Mouse (Mus musculus) forebrain, embryonic 16.5 days (tissue): ENCODE results near the gene Gngt2. TPM values are rescaled to one million over a fixed set of nuclear protein-coding genes. Genes with fewer than 3 reads are reported as not detected.
"Not testable (repeated sequence)": the region's sequence is repeated elsewhere in the genome, so short reads cannot be mapped to it uniquely, and the experiment has no call there.

ENCODE experiments used
- ATAC-seq: fragments of 200-750 bp; cut with Nextera tagmentation; 2 replicates; pipeline ENCODE4 v1.8.0; 2017; ENCODE audit warnings: mild to moderate bottlenecking, moderate library complexity
- H3K27ac ChIP-seq: fragments of 300-500 bp; sonication (generic); 2 replicates; pipeline ENCODE4 v1.5.1; 2014; ENCODE audit warnings: low read length, control low read depth
- H3K27me3 ChIP-seq: fragments of 300-500 bp; sonication (generic); replicated peaks from 2 replicates; pipeline ENCODE4 v1.6.1; 2014; ENCODE audit warnings: low read length; ENCODE audit not compliant: control insufficient read depth, insufficient read depth
- H3K36me3 ChIP-seq: fragments of 300-500 bp; sonication (generic); 2 replicates; pipeline ENCODE4 v1.6.1; 2014; ENCODE audit not compliant: control insufficient read depth, insufficient read depth
- H3K4me1 ChIP-seq: fragments of 300-500 bp; sonication (generic); replicated peaks from 2 replicates; pipeline ENCODE4 v1.6.1; 2014; ENCODE audit warnings: low read length; ENCODE audit not compliant: control insufficient read depth, insufficient read depth
- H3K4me2 ChIP-seq: fragments of 300-500 bp; sonication (generic); 2 replicates; pipeline ENCODE4 v1.6.1; 2014; ENCODE audit warnings: mild to moderate bottlenecking, low read length, control low read depth
- H3K4me3 ChIP-seq: fragments of 300-500 bp; sonication (generic); replicated peaks from 2 replicates; pipeline ENCODE4 v1.5.1; 2014; ENCODE audit warnings: mild to moderate bottlenecking, low read length, control low read depth
- H3K9ac ChIP-seq: fragments of 300-500 bp; sonication (generic); replicated peaks from 2 replicates; pipeline ENCODE4 v1.6.1; 2014; ENCODE audit warnings: low read depth, low read length, control low read depth
- H3K9me3 ChIP-seq: fragments of 300-500 bp; sonication (generic); 2 replicates; pipeline ENCODE4 v1.6.1; 2016; ENCODE audit warnings: low read length; ENCODE audit not compliant: control insufficient read depth
- WGBS: fragments of 180-500 bp; shearing (Covaris S2); extraction: QIAGEN DNeasy Blood & Tissue Kit; methylation state at CpG from one replicate; pipeline ENCODE4 v1.1.7; 2014; 5-methylcytosine and 5-hydroxymethylcytosine counted together
- polyA plus RNA-seq: library from polyadenylated mRNA; unstranded; fragments of >200 nt; fragmentation: Nextera tagmentation; extraction: Ambion mirVana; gene quantifications from 2 replicates; pipeline ENCODE4 v1.2.1, GENCODE M21; 2015

Gene Gngt2
- polyA plus RNA-seq, 1 experiment from 2014 or later = 2.7 TPM

- Histone ChIP-seq H3K27ac (0 out of 2 replicates have a peak overlapping the region, but pooled peaks have one; percentile 14), H3K4me1 (peaks cover 12% of the 10 kb centered on the region), H3K4me2 (peak overlapping the region; percentile 57), H3K27me3 (no peaks in the 10 kb centered on the region), H3K36me3 (no peaks in the 10 kb centered on the region), H3K9me3 (no peaks in the 10 kb centered on the region), H3K4me3 (peak overlapping the region; percentile 97), H3K9ac (peak overlapping the region; percentile 68)
- ATAC-seq = no peak
- 49% methylated on average over 3 of the region's 3 CpGs for WGBS
Observed at GRCm38 (mm10) chr11:95860071-95860490, 23.1 kb downstream of the Gngt2 start.

- H3K27ac ChIP-seq = no peak overlapping the region
- no peaks in the 10 kb centered on the region for H3K27me3 ChIP-seq
- no peak for ATAC-seq
- peaks cover 12% of the 10 kb centered on the region for H3K4me1 ChIP-seq
- no peak overlapping the region for H3K4me3 ChIP-seq
- WGBS = 97% methylated on average over 8 of the region's 8 CpGs
- H3K4me2 ChIP-seq = no peak overlapping the region
- H3K36me3 ChIP-seq = no peaks in the 10 kb centered on the region
- H3K9ac ChIP-seq = no peak overlapping the region
- no peaks in the 10 kb centered on the region for H3K9me3 ChIP-seq
Observed at GRCm38 (mm10) chr11:95861397-95861796, 24.4 kb downstream of the Gngt2 start.

GRCm38 (mm10) chr11:95869442-95869841 lies 32.4 kb downstream of the Gngt2 start:
- H3K36me3 ChIP-seq = no peaks in the 10 kb centered on the region
- no peaks in the 10 kb centered on the region for H3K9me3 ChIP-seq
- no peak overlapping the region for H3K4me2 ChIP-seq
- WGBS = 81% methylated on average over 4 of the region's 4 CpGs
- H3K4me3 ChIP-seq = no peak overlapping the region
- no peaks in the 10 kb centered on the region for H3K4me1 ChIP-seq
- no peak for ATAC-seq
- no peak overlapping the region for H3K27ac ChIP-seq
- H3K9ac ChIP-seq = no peak overlapping the region
- H3K27me3 ChIP-seq = no peaks in the 10 kb centered on the region

GRCm38 (mm10) chr11:95869918-95870470 lies 33.0 kb downstream of the Gngt2 start:
- no peak overlapping the region for H3K4me2 ChIP-seq
- WGBS = 72% methylated on average over 6 of the region's 6 CpGs
- no peak overlapping the region for H3K9ac ChIP-seq
- H3K9me3 ChIP-seq = no peaks in the 10 kb centered on the region
- no peak overlapping the region for H3K4me3 ChIP-seq
- no peaks in the 10 kb centered on the region for H3K36me3 ChIP-seq
- no peak for ATAC-seq
- no peaks in the 10 kb centered on the region for H3K4me1 ChIP-seq
- no peaks in the 10 kb centered on the region for H3K27me3 ChIP-seq
- no peak overlapping the region for H3K27ac ChIP-seq

GRCm38 (mm10) chr11:95875804-95876203 lies 38.8 kb downstream of the Gngt2 start:
- Histone ChIP-seq H3K36me3 (no peaks in the 10 kb centered on the region), H3K9me3 (no peaks in the 10 kb centered on the region), H3K9ac (no peak overlapping the region), H3K4me1 (no peaks in the 10 kb centered on the region), H3K4me2 (no peak overlapping the region), H3K4me3 (no peak overlapping the region), H3K27ac (no peak overlapping the region), H3K27me3 (no peaks in the 10 kb centered on the region)
- no peak for ATAC-seq
- WGBS = 26% methylated on average over 9 of the region's 9 CpGs

GRCm38 (mm10) chr11:95876296-95876695 lies 39.3 kb downstream of the Gngt2 start:
- Histone ChIP-seq H3K4me2 (no peak overlapping the region), H3K27ac (no peak overlapping the region), H3K27me3 (no peaks in the 10 kb centered on the region), H3K9me3 (no peaks in the 10 kb centered on the region), H3K4me3 (no peak overlapping the region), H3K9ac (no peak overlapping the region), H3K4me1 (no peaks in the 10 kb centered on the region), H3K36me3 (no peaks in the 10 kb centered on the region)
- WGBS = 25% methylated on average over 7 of the region's 7 CpGs
- no peak for ATAC-seq

GRCm38 (mm10) chr11:95879861-95880260 lies 42.8 kb downstream of the Gngt2 start:
- not testable (repeated sequence) for H3K27ac ChIP-seq, H3K27me3 ChIP-seq, H3K9me3 ChIP-seq, H3K9ac ChIP-seq, H3K4me2 ChIP-seq, H3K4me1 ChIP-seq, H3K4me3 ChIP-seq, H3K36me3 ChIP-seq, ATAC-seq
- WGBS = 83% methylated on average over 2 of the region's 2 CpGs

GRCm38 (mm10) chr11:95890462-95891051 lies 53.5 kb downstream of the Gngt2 start:
- WGBS = 68% methylated on average over 2 of the region's 2 CpGs
- no peaks in the 10 kb centered on the region for H3K4me1 ChIP-seq
- H3K27me3 ChIP-seq = no peaks in the 10 kb centered on the region

More at GRCm38 (mm10) chr11:95890462-95891051, 53.5 kb downstream of the Gngt2 start:
- no peak overlapping the region for H3K4me3 ChIP-seq
- H3K9ac ChIP-seq = no peak overlapping the region
- H3K9me3 ChIP-seq = no peaks in the 10 kb centered on the region
- H3K27ac ChIP-seq = no peak overlapping the region
- no peak for ATAC-seq
- H3K4me2 ChIP-seq = no peak overlapping the region
- no peaks in the 10 kb centered on the region for H3K36me3 ChIP-seq
